Mouse (Mus musculus) brain, embryonic 14.5 days (tissue): ENCODE measurements around the gene Aff3.

Source experiments
- CTCF ChIP-seq: fragments of 200-500 bp; IDR thresholded peaks from 2 replicates; pipeline ENCODE4 v1.5.1; 2012; ENCODE audit warnings: inconsistent platforms, mild to moderate bottlenecking, moderate library complexity, borderline replicate concordance; ENCODE audit not compliant: insufficient read depth, insufficient read length; ENCODE audit errors: extremely low read depth
- POLR2A ChIP-seq: fragments of 200-500 bp; IDR thresholded peaks from 2 replicates; pipeline ENCODE4 v1.6.1; 2012; ENCODE audit warnings: mild to moderate bottlenecking, inconsistent platforms, borderline replicate concordance; ENCODE audit not compliant: poor library complexity, insufficient read depth, insufficient read length, severe bottlenecking; ENCODE audit errors: extremely low read depth

DNA sequence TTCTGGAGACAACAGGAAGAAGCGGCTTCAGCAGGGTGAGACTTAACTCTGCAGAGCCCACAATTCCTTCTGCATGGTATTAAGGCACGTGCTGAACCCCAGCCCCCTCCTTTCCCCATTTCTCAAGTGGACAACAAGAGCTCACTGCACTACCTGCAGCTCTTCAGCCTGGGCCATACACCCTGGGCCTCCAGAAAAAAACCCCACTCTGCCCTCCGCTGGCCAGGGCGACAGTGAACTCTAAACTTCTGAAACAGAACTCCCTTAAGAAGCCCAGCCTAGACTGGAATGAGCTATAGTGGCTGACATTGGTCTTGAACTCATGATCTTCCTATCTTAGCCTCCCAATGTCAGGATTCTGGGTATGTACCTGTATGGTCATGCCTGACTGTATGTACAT lies 59.3 kb downstream of the Aff3 start:
- TF ChIP-seq CTCF (no peak), POLR2A (no peak)
